Mouse (Mus musculus) bone marrow, adult 2 months (tissue): ENCODE results near the gene Ip6k3.

Experiments used
- CTCF ChIP-seq: fragments of 200-500 bp; IDR thresholded peaks from 2 replicates; pipeline ENCODE4 v1.5.1; 2011; ENCODE audit warnings: low read length, control low read depth; ENCODE audit not compliant: control insufficient read depth, insufficient read depth
- POLR2A ChIP-seq: fragments of 200-500 bp; IDR thresholded peaks from 2 replicates; pipeline ENCODE4 v1.6.1; 2011; ENCODE audit warnings: low read depth, mild to moderate bottlenecking, control low read depth, low read length, borderline replicate concordance; ENCODE audit not compliant: control insufficient read depth

DNA sequence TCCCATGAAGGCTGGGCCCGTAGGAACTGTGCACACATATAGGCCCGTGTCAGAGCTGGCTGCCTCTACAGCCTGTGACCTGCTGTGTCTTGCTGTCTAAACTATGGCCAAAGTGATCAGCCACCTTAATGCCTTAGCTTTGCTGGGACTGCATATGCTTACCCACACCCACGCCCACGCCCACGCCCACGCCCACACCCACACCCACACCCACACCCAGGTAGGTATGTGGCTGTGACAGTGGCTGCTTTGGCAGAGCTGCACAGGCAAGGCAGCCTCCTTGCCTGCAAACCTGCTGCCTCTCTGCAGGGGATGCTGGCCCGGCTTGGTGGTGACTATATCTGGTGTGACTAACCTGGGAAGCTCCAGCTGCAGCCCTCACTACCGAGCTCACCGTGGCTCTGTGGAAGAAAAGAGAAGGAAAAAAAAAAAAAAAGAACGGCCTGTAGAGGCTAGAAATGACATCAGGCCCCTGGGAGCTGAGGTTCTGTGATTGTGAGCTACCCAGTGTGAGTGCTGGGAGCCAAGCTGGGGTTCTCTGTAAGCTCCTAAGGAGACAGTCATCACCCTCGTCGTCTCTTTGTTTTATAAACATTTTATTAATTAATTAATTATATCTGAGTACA, 16.2 kb upstream of the Ip6k3 start:
- TF ChIP-seq POLR2A: no peak
- TF ChIP-seq CTCF: no peak
